Mouse (Mus musculus) megakaryocyte-erythroid progenitor cell, adult 5-6 weeks (primary cell): ENCODE measurements around the gene Scyl1. TPM values are rescaled to one million over a fixed set of nuclear protein-coding genes. Genes with fewer than 3 reads are reported as not detected.

Experiments
- ATAC-seq: replicated peaks from 2 replicates; pipeline ENCODE4 v1.8.0; 2016; ENCODE audit warnings: mild to moderate bottlenecking, inconsistent platforms; ENCODE audit not compliant: severe bottlenecking, poor library complexity, low FRiP score, low TSS enrichment
- total RNA-seq, 2 experiments: library from RNA; stranded (forward) in 1 of 2; stranded (reverse) in 1 of 2; fragments of 200-1000, 215-1000 nt in 1 of 2; fragments of >200 nt in 1 of 2; fragmentation: Nextera tagmentation in 1 of 2; gene quantifications; 2 replicates each; pipeline ENCODE4 v1.2.3; 2014 to 2017

Gene Scyl1
- total RNA-seq, 2 experiments from 2014 or later = 23.1 to 43.4 TPM

- peak; percentile 8; the same call in 1 of the 2 replicates for ATAC-seq
These were observed 45.3 kb downstream of the Scyl1 start, which contains the start of gene Ehbp1l1 for GRCm38 (mm10) chr19:5725767-5726515. Gene Ehbp1l1, minus strand, starts transcription at chr19:5726317.

- ATAC-seq = no peak
These were observed 46.1 kb downstream of the Scyl1 start for GRCm38 (mm10) chr19:5725029-5725707.

DNA sequence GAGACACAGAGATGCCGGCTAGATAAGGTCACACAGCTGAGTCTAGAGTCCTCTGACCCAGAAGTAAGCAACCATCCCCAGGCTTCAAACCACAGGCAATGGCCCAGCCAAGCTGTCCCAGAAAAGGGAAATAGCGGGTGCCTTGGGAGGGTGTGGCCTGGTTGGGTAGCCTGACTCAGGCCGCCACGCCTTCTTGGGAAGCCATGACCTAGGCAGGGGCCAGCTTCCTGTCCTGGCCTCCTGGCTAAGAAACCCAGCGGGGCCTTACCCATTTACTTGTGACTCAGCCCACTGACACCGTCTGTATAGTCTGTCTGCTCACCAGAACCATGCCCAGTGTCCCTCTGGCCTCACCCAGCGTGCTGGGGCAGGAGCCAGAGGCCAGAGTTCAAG lies 46.7 kb downstream of the Scyl1 start:
- ATAC-seq = peak; percentile 19

DNA sequence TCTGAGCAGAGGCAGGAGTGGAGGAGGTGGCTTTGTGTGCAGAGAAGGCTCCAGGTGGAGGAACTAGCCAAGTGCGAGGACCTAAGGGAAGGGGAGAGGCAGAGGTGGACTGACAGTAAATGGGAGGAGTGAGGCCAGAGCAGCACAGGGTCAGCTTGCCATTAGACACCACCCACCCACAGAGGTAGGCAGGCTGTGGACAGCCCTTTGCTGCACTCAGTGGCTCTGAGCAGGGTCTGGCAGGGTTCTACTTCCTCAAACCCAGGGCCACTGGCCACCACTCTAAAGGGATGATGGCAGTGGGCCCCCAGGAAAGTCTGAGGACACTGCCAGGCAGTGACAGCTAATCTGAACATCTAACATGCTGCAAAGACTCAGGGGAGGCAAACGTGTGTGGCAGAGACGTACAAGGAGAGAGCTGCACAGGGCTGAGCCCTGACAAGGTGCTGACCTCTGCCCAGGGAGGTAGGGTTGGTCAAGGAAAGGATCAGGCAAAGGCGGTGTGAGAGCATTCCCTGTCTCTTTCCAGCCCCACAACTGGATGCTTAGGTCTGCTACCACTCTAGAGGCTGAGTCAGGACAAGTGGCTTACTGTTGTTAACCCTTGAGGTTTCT lies 47.2 kb downstream of the Scyl1 start:
- ATAC-seq = no peak

GRCm38 (mm10) chr19:5722848-5723425 lies 48.3 kb downstream of the Scyl1 start:
- no peak for ATAC-seq

- ATAC-seq = no peak
These were observed 50.0 kb downstream of the Scyl1 start for GRCm38 (mm10) chr19:5721233-5721632.

DNA sequence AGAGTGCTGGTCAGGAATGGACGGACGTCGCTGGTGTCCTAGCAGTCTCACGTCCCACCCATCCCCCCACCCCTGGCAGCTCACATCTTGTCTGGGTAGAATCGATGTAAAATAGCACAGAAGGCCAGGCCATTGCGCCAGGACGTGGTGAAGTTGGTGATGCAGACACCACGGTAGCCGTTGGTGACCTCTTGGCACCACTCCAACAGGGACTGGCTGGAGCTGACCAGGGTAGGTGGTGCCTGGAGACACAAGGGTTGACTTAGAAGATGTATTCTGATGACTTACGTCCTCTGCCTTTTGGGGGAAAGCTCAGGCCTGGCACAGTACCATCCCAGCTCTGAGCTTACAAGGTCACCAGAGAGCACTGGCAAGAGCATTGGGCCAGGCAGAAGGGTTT lies 54.3 kb downstream of the Scyl1 start:
- no peak for ATAC-seq

GRCm38 (mm10) chr19:5715793-5716688 lies 55.2 kb downstream of the Scyl1 start:
- peak; percentile 66 for ATAC-seq

GRCm38 (mm10) chr19:5713730-5714129 lies 57.5 kb downstream of the Scyl1 start:
- peak; percentile 81 for ATAC-seq

GRCm38 (mm10) chr19:5713255-5713654 lies 58.0 kb downstream of the Scyl1 start:
- no peak for ATAC-seq

- ATAC-seq = no peak
These were observed 59.2 kb downstream of the Scyl1 start for GRCm38 (mm10) chr19:5711907-5712460.

DNA sequence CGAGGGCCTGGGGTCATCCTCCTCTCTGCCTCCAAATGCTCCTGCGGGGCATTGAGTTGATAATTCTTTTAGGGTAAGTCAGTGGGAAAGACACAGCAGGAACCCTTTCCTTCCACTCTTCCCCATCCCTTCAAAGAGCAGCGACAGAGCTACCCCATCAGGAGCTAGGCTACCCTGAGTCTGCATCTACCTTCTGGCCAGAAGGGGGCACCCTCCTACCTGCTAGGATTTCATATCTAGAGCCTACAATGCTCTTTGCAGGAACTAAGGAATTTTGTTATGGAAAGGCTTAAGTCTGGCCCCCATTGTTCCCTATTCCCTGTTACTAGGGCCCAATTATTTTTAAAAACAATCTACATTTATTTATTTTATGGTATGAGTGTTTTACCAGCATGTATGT lies 60.0 kb downstream of the Scyl1 start:
- no peak for ATAC-seq

DNA sequence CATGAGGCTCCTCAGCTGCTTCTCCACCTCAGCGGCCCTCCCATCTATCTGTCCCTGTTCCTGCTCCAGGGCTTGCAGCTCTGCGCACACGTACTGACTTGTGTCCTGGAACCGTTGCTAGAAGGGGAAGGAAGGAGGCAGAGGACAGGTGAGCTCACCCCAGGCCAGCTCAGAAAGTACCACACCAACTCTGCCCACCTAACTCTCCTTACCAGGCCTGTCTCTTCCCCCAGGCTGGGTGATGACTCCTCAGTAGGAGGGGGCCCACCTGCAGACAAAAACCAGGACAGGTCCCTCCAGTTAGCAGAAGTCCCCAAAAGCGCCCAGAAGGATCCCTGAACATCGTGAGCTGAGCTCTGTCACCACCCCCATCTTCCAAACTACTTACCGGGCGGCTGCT lies 60.6 kb downstream of the Scyl1 start:
- no peak for ATAC-seq

DNA sequence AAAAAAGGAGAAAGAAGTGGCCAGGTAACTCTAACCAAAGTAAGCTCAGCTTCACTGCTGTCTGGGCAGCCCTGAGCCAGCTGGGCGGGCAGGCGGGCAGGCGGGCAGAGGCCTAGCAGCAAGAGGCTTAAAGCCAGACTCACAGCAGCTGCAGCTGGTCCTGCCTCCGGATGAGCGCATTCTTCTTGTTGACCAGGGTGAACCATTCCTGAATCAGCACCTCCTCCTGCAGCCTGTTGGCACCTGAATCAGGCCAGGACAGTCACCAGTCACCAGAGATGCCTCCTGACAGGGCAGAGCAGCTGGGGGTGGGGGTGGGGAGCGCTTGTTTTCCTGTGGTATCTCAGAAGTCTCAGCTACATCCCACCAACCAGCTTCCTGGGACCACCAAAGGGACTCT lies 61.2 kb downstream of the Scyl1 start:
- ATAC-seq = no peak

Other genes starting within 250 kb of the Scyl1 start
- not detected in 2 replicates for gene Ovol1, start 210.8 kb downstream of the Scyl1 start, total RNA-seq (2014; fragmentation: Nextera tagmentation)
- not detected in 2 replicates for gene Ovol1, start 210.8 kb downstream of the Scyl1 start, total RNA-seq (2017)
- gene Ap5b1, start 203.4 kb downstream of the Scyl1 start, total RNA-seq (2014; fragmentation: Nextera tagmentation) = 4.0 and 5.5 TPM in 2 replicates
- 1.4 and 4.3 TPM in 2 replicates for gene Ap5b1, start 203.4 kb downstream of the Scyl1 start, total RNA-seq (2017)
- 173 and 247 TPM in 2 replicates for gene Rnaseh2c, start 169.5 kb downstream of the Scyl1 start, total RNA-seq (2014; fragmentation: Nextera tagmentation)
- 72.8 and 97.8 TPM in 2 replicates for gene Rnaseh2c, start 169.5 kb downstream of the Scyl1 start, total RNA-seq (2017)
- 46.2 and 55.6 TPM in 2 replicates for gene Kat5, start 161.2 kb downstream of the Scyl1 start, total RNA-seq (2014; fragmentation: Nextera tagmentation)
- gene Kat5, start 161.2 kb downstream of the Scyl1 start, total RNA-seq (2017) = 60.7 and 86.1 TPM in 2 replicates
- 64.8 and 66.0 TPM in 2 replicates for gene Rela, start 133.9 kb downstream of the Scyl1 start, total RNA-seq (2014; fragmentation: Nextera tagmentation)
- 36.1 and 49.7 TPM in 2 replicates for gene Rela, start 133.9 kb downstream of the Scyl1 start, total RNA-seq (2017)
- gene Sipa1, start 107.7 kb downstream of the Scyl1 start, total RNA-seq (2014; fragmentation: Nextera tagmentation) = 44.7 and 51.2 TPM in 2 replicates
- 16.4 and 16.5 TPM in 2 replicates for gene Sipa1, start 107.7 kb downstream of the Scyl1 start, total RNA-seq (2017)
- 17.8 and 18.3 TPM in 2 replicates for gene Map3k11, start 82.7 kb downstream of the Scyl1 start, total RNA-seq (2014; fragmentation: Nextera tagmentation)
- gene Map3k11, start 82.7 kb downstream of the Scyl1 start, total RNA-seq (2017) = 10.9 and 15.8 TPM in 2 replicates
- 55.8 and 72.0 TPM in 2 replicates for gene Pcnx3, start 82.5 kb downstream of the Scyl1 start, total RNA-seq (2014; fragmentation: Nextera tagmentation)
- 8.2 and 14.4 TPM in 2 replicates for gene Pcnx3, start 82.5 kb downstream of the Scyl1 start, total RNA-seq (2017)
- gene Kcnk7, start 67.1 kb downstream of the Scyl1 start, total RNA-seq (2014; fragmentation: Nextera tagmentation) = not detected in 2 replicates
- gene Kcnk7, start 67.1 kb downstream of the Scyl1 start, total RNA-seq (2017) = 0.19 TPM in 1 of 2 replicates, not detected in the other
- gene Ehbp1l1, start 45.1 kb downstream of the Scyl1 start, total RNA-seq (2014; fragmentation: Nextera tagmentation) = 43.9 and 46.1 TPM in 2 replicates
- 42.4 and 43.6 TPM in 2 replicates for gene Ehbp1l1, start 45.1 kb downstream of the Scyl1 start, total RNA-seq (2017)
- gene Fam89b, start 41.8 kb downstream of the Scyl1 start, total RNA-seq (2014; fragmentation: Nextera tagmentation) = 34.3 and 35.1 TPM in 2 replicates
- gene Fam89b, start 41.8 kb downstream of the Scyl1 start, total RNA-seq (2017) = 12.5 and 13.3 TPM in 2 replicates
- gene Ltbp3, start 30.5 kb downstream of the Scyl1 start, total RNA-seq (2014; fragmentation: Nextera tagmentation) = 3.5 and 4.4 TPM in 2 replicates
- 3.4 TPM in 2 replicates for gene Ltbp3, start 30.5 kb downstream of the Scyl1 start, total RNA-seq (2017)
- gene Frmd8, start 103.9 kb upstream of the Scyl1 start, total RNA-seq (2014; fragmentation: Nextera tagmentation) = 12.5 and 14.1 TPM in 2 replicates
- gene Frmd8, start 103.9 kb upstream of the Scyl1 start, total RNA-seq (2017) = 10.7 and 14.3 TPM in 2 replicates
- gene Slc25a45, start 106.4 kb upstream of the Scyl1 start, total RNA-seq (2014; fragmentation: Nextera tagmentation) = 10.0 and 20.1 TPM in 2 replicates
- 11.7 and 11.9 TPM in 2 replicates for gene Slc25a45, start 106.4 kb upstream of the Scyl1 start, total RNA-seq (2017)
- gene Tigd3, start 122.7 kb upstream of the Scyl1 start, total RNA-seq (2014; fragmentation: Nextera tagmentation) = 5.3 and 5.9 TPM in 2 replicates
- 2.2 and 3.1 TPM in 2 replicates for gene Tigd3, start 122.7 kb upstream of the Scyl1 start, total RNA-seq (2017)
- 91.2 and 95.9 TPM in 2 replicates for gene Dpf2, start 141.6 kb upstream of the Scyl1 start, total RNA-seq (2014; fragmentation: Nextera tagmentation)
- gene Dpf2, start 141.6 kb upstream of the Scyl1 start, total RNA-seq (2017) = 75.0 and 124 TPM in 2 replicates
- gene Cdc42ep2, start 153.4 kb upstream of the Scyl1 start, total RNA-seq (2014; fragmentation: Nextera tagmentation) = 0.77 TPM in 1 of 2 replicates, not detected in the other
- gene Cdc42ep2, start 153.4 kb upstream of the Scyl1 start, total RNA-seq (2017) = not detected in 2 replicates
- gene Pola2, start 192.8 kb upstream of the Scyl1 start, total RNA-seq (2014; fragmentation: Nextera tagmentation) = 134 and 164 TPM in 2 replicates
- 62.6 and 87.0 TPM in 2 replicates for gene Pola2, start 192.8 kb upstream of the Scyl1 start, total RNA-seq (2017)
- gene Slc22a20, start 214.7 kb upstream of the Scyl1 start, total RNA-seq (2014; fragmentation: Nextera tagmentation) = not detected in 2 replicates
- gene Slc22a20, start 214.7 kb upstream of the Scyl1 start, total RNA-seq (2017) = not detected in 2 replicates
- gene Capn1, start 244.5 kb upstream of the Scyl1 start, total RNA-seq (2014; fragmentation: Nextera tagmentation) = 41.2 and 46.0 TPM in 2 replicates
- gene Capn1, start 244.5 kb upstream of the Scyl1 start, total RNA-seq (2017) = 30.6 and 53.5 TPM in 2 replicates